Mouse (Mus musculus) G1E (cell line): ENCODE results near the gene Atp10b.

Experiments
- CTCF ChIP-seq: IDR thresholded peaks from 2 replicates; pipeline ENCODE4 v1.5.1; 2012; ENCODE audit warnings: low read depth, low read length, inconsistent platforms, mixed read lengths
- GATA1 ChIP-seq: IDR thresholded peaks from 2 replicates; pipeline ENCODE4 v1.6.1; 2012; ENCODE audit warnings: borderline replicate concordance, low read length, inconsistent platforms, mixed read lengths
- POLR2AphosphoS5 ChIP-seq: IDR thresholded peaks from 2 replicates; pipeline ENCODE4 v1.6.1; 2012; ENCODE audit warnings: low read depth, low read length, inconsistent platforms; ENCODE audit not compliant: insufficient replicate concordance
- TAL1 ChIP-seq: conservative IDR thresholded peaks from 2 replicates; pipeline ENCODE4 v1.6.1; 2012; ENCODE audit warnings: low read depth, low read length, inconsistent platforms, mixed read lengths

GRCm38 (mm10) chr11:43253034-43253433, 103.4 kb downstream of the Atp10b start:
- TF ChIP-seq CTCF, result no peak
- no peak for TF ChIP-seq GATA1
- no peak for TF ChIP-seq POLR2AphosphoS5
- TF ChIP-seq TAL1, result no peak
